Mouse (Mus musculus) neural tube, embryonic 15.5 days (tissue): ENCODE measurements around the gene Myoc. TPM values are rescaled to one million over a fixed set of nuclear protein-coding genes. Genes with fewer than 3 reads are reported as not detected.
"Not testable (repeated sequence)": the region's sequence is repeated elsewhere in the genome, so short reads cannot be mapped to it uniquely, and the experiment has no call there.

Experiments
- ATAC-seq: fragments of 200-750 bp; cut with Nextera tagmentation; 2 replicates; pipeline ENCODE4 v1.8.0; 2017; ENCODE audit warnings: mild to moderate bottlenecking, moderate TSS enrichment, moderate library complexity; ENCODE audit not compliant: low FRiP score
- H3K27ac ChIP-seq: fragments of 300-500 bp; sonication (generic); replicated peaks from 2 replicates; pipeline ENCODE4 v1.5.1; 2015; ENCODE audit warnings: mild to moderate bottlenecking, inconsistent platforms
- H3K27me3 ChIP-seq: fragments of 300-500 bp; sonication (generic); replicated peaks from 2 replicates; pipeline ENCODE4 v1.6.1; 2015; ENCODE audit warnings: inconsistent platforms
- H3K36me3 ChIP-seq: fragments of 300-500 bp; sonication (generic); 2 replicates; pipeline ENCODE4 v1.6.1; 2015; ENCODE audit warnings: inconsistent platforms
- H3K4me1 ChIP-seq: fragments of 300-500 bp; sonication (generic); 2 replicates; pipeline ENCODE4 v1.6.1; 2015; ENCODE audit warnings: inconsistent platforms
- H3K4me2 ChIP-seq: fragments of 300-500 bp; sonication (generic); 2 replicates; pipeline ENCODE4 v1.6.1; 2015; ENCODE audit warnings: inconsistent platforms, mild to moderate bottlenecking, moderate library complexity
- H3K4me3 ChIP-seq: fragments of 300-500 bp; sonication (generic); replicated peaks from 2 replicates; pipeline ENCODE4 v1.5.1; 2015; ENCODE audit warnings: mild to moderate bottlenecking, inconsistent platforms
- H3K9ac ChIP-seq: fragments of 300-500 bp; sonication (generic); replicated peaks from 2 replicates; pipeline ENCODE4 v1.6.1; 2015; ENCODE audit warnings: mild to moderate bottlenecking, inconsistent platforms
- H3K9me3 ChIP-seq: fragments of 300-500 bp; sonication (generic); replicated peaks from 2 replicates; pipeline ENCODE4 v1.6.1; 2016; ENCODE audit warnings: inconsistent platforms
- WGBS: fragments of 180-500 bp; shearing (Covaris S2); methylation state at CpG from one replicate; pipeline ENCODE4 v1.1.7; 2015; ENCODE audit warnings: mixed read lengths; 5-methylcytosine and 5-hydroxymethylcytosine counted together
- polyA plus RNA-seq: library from polyadenylated mRNA; unstranded; fragments of >200 nt; fragmentation: Nextera tagmentation; extraction: Ambion mirVana; gene quantifications from 2 replicates; pipeline ENCODE4 v1.2.1, GENCODE M21; 2015

Gene Myoc
- polyA plus RNA-seq, 1 experiment from 2014 or later = 0.06 TPM

DNA sequence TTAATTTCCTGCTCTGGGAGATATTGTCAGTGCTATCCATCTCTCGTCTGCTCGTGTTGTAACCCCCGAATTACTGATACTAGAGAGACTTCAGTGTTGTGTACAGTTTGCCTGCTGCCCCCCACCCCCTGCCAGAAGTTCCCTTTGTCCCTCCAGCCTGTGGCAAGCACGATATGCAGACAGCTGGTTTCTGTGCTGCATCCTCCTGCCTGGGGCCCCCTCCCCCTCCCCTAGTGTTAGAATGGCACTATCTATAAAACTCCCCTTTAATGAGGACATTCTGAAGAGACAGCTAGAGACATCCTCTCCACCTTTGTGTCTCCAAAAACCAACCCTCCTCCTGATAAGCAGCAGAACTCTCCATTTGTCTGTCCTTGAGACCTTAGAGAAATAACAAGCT lies 15.1 kb upstream of the Myoc start:
- Histone ChIP-seq H3K4me3 (no peak overlapping the region), H3K9ac (no peak overlapping the region), H3K9me3 (no peaks in the 10 kb centered on the region), H3K27ac (no peak overlapping the region), H3K4me1 (peaks cover 6% of the 10 kb centered on the region; the same call in 1 of the 2 replicates), H3K27me3 (no peaks in the 10 kb centered on the region), H3K36me3 (no peaks in the 10 kb centered on the region), H3K4me2 (no peak overlapping the region)
- 16% methylated on average over 4 of the region's 4 CpGs for WGBS
- ATAC-seq = 0 out of 2 replicates have a peak, but pooled peaks have one; percentile 21

DNA sequence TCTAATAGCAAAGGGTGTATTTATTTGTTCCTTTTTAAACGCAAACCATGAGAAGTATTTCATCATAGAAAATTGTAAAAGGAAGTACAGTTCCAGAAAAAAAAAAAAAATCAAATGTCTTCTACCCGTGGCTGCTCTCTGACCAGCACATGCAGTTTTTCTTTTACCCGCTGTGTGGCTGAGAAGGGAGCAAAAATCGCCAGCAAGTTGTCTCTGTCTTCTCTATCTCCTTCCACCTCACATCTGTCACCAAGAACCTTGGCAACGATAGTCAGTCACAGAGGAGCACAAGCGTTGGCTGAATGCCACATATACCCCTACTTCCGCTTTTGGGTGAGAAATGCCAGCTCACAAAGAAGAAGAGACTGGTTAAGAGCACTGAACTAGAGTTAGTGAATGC lies 13.7 kb upstream of the Myoc start:
- Histone ChIP-seq H3K4me1 (peaks cover 6% of the 10 kb centered on the region; the same call in 1 of the 2 replicates), H3K36me3 (no peaks in the 10 kb centered on the region), H3K27ac (no peak overlapping the region), H3K9ac (no peak overlapping the region), H3K27me3 (no peaks in the 10 kb centered on the region), H3K4me3 (no peak overlapping the region), H3K4me2 (no peak overlapping the region), H3K9me3 (no peaks in the 10 kb centered on the region)
- no peak for ATAC-seq
- WGBS = 47% methylated on average over 7 of the region's 7 CpGs

- not testable (repeated sequence) for H3K9me3 ChIP-seq, H3K4me1 ChIP-seq, H3K9ac ChIP-seq, H3K27ac ChIP-seq, ATAC-seq, H3K4me3 ChIP-seq, H3K36me3 ChIP-seq, H3K4me2 ChIP-seq, H3K27me3 ChIP-seq
- 78% methylated on average over 4 of the region's 4 CpGs for WGBS
These were observed 11.1 kb upstream of the Myoc start for GRCm38 (mm10) chr1:162627821-162628220.

DNA sequence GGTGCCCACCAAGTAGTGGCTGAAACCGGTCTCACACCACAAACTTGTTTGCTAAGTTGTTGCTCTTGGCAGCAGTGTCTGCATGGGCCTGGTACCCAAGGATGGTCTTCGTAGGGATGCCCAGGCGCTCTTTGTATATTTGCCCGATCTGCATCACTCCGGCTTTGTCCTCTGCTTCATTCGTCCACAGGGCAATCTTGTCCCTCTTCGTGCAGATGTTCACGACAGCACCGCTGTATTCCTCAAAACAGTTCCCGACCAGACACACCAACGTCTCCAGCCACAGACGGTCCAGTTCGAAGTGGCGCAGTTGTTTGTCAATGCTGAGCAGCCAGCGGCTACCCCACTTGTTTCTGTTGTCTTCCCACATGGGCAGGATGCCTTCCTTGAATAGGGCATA lies 10.6 kb upstream of the Myoc start:
- H3K36me3 ChIP-seq, H3K9ac ChIP-seq, ATAC-seq, H3K4me1 ChIP-seq, H3K27me3 ChIP-seq, H3K27ac ChIP-seq, H3K4me2 ChIP-seq, H3K4me3 ChIP-seq, H3K9me3 ChIP-seq: not testable (repeated sequence)
- WGBS = 95% methylated on average over 15 of the region's 15 CpGs

DNA sequence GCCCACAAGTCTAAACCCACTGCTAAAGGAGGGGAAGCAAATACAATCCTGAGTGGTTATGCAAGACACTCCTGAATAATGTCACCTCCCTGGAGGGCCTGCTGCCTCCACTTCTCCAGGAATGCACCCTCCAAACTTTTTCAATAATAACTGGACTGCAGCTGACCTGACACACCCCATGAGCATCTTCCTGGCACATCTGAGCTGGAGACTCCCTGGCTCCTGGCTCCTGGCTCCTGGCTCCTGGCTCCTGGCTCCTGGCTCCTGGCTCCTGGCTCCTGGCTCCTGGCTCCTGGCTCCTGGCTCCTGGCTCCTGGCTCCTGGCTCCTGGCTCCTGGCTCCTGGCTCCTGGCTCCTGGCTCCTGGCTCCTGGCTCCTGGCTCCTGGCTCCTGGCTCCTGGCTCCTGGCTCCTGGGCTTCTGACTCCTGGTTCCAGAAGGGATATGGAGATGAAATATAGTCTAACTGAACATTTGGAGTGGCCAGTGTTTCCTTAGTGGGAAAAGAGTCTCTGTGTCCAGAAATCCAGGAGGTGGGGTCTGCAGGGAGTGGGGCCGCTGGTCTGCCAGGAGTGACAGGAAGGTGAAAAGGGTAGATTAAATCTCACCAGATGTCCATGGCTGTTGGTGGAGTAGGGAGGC lies 3.5 kb upstream of the Myoc start:
- not testable (repeated sequence) for H3K4me1 ChIP-seq, H3K4me2 ChIP-seq, H3K27me3 ChIP-seq, H3K36me3 ChIP-seq, H3K9ac ChIP-seq, ATAC-seq, H3K9me3 ChIP-seq, H3K27ac ChIP-seq, H3K4me3 ChIP-seq
- 74% methylated on average over 1 of the region's 1 CpGs for WGBS

DNA sequence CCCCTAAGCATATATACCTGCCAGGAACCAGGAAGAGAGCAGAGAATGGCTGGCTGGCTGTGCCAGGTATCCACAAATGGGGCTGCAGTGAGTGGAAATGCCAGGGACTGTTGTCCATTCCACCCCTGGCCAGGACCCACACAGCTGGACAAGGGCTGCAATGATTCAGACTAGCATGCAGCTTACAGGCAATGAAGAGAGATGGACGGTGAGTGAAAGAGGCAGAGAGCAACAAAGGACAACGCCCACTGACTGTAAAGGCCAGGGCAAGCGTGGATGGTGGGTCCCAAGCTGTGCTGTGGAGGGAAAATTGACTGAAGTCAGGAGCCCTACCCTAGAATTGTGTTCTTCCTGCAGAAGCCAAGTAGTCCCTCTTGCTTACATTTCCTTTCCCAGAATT lies 2.4 kb upstream of the Myoc start:
- Histone ChIP-seq H3K4me1 (no peaks in the 10 kb centered on the region), H3K36me3 (no peaks in the 10 kb centered on the region), H3K9ac (no peak overlapping the region), H3K4me2 (no peak overlapping the region), H3K9me3 (no peaks in the 10 kb centered on the region), H3K27ac (no peak overlapping the region), H3K27me3 (no peaks in the 10 kb centered on the region), H3K4me3 (no peak overlapping the region)
- WGBS = 60% methylated on average over 3 of the region's 3 CpGs
- ATAC-seq = no peak

DNA sequence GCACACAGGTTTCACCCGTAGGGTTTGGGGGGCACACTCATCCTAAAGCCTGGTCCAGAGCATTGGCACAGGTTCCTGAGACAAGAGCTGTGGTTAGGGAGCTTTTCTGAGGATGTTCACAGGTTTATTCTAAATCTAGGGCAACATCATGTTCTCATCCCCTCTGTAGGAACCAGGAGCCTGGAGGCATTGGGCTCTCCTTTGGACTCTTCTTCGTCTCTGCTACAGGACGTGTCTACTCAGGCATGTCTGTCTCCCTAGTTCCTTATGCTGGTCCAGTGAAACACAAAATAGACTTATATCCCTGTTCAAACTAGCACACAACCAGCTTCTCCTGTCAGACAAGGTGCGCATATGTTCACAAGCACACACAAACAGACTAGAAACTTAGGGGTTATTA lies 420 bp upstream of the Myoc start:
- H3K9me3 ChIP-seq = no peaks in the 10 kb centered on the region
- H3K4me3 ChIP-seq = no peak overlapping the region
- H3K27ac ChIP-seq = no peak overlapping the region
- no peaks in the 10 kb centered on the region for H3K27me3 ChIP-seq
- H3K36me3 ChIP-seq = no peaks in the 10 kb centered on the region
- H3K4me1 ChIP-seq = no peaks in the 10 kb centered on the region
- ATAC-seq = no peak
- WGBS = 92% methylated on average over 4 of the region's 4 CpGs
- no peak overlapping the region for H3K4me2 ChIP-seq
- no peak overlapping the region for H3K9ac ChIP-seq

GRCm38 (mm10) chr1:162639861-162640260 lies 906 bp downstream of the Myoc start:
- Histone ChIP-seq H3K4me3 (no peak overlapping the region), H3K4me2 (no peak overlapping the region), H3K27ac (no peak overlapping the region), H3K9ac (no peak overlapping the region), H3K9me3 (no peaks in the 10 kb centered on the region), H3K27me3 (no peaks in the 10 kb centered on the region), H3K4me1 (no peaks in the 10 kb centered on the region), H3K36me3 (no peaks in the 10 kb centered on the region)
- WGBS = 89% methylated on average over 1 of the region's 1 CpGs
- ATAC-seq = no peak

GRCm38 (mm10) chr1:162642591-162642990 lies 3.6 kb downstream of the Myoc start:
- WGBS = 79% methylated on average over 3 of the region's 3 CpGs
- no peaks in the 10 kb centered on the region for H3K9me3 ChIP-seq
- no peak overlapping the region for H3K27ac ChIP-seq

GRCm38 (mm10) chr1:162643752-162644151 lies 4.8 kb downstream of the Myoc start:
- H3K27me3 ChIP-seq = no peaks in the 10 kb centered on the region
- H3K9ac ChIP-seq = no peak overlapping the region
- H3K27ac ChIP-seq = no peak overlapping the region
- H3K36me3 ChIP-seq = no peaks in the 10 kb centered on the region
- H3K4me3 ChIP-seq = no peak overlapping the region
- ATAC-seq = no peak
- WGBS = 49% methylated on average over 4 of the region's 4 CpGs
- H3K4me2 ChIP-seq = no peak overlapping the region
- H3K4me1 ChIP-seq = no peaks in the 10 kb centered on the region
- H3K9me3 ChIP-seq = no peaks in the 10 kb centered on the region

More at GRCm38 (mm10) chr1:162642591-162642990, 3.6 kb downstream of the Myoc start:
- no peaks in the 10 kb centered on the region for H3K27me3 ChIP-seq
- no peaks in the 10 kb centered on the region for H3K4me1 ChIP-seq
- H3K4me3 ChIP-seq = no peak overlapping the region
- no peaks in the 10 kb centered on the region for H3K36me3 ChIP-seq
- H3K9ac ChIP-seq = no peak overlapping the region
- no peak for ATAC-seq
- no peak overlapping the region for H3K4me2 ChIP-seq

DNA sequence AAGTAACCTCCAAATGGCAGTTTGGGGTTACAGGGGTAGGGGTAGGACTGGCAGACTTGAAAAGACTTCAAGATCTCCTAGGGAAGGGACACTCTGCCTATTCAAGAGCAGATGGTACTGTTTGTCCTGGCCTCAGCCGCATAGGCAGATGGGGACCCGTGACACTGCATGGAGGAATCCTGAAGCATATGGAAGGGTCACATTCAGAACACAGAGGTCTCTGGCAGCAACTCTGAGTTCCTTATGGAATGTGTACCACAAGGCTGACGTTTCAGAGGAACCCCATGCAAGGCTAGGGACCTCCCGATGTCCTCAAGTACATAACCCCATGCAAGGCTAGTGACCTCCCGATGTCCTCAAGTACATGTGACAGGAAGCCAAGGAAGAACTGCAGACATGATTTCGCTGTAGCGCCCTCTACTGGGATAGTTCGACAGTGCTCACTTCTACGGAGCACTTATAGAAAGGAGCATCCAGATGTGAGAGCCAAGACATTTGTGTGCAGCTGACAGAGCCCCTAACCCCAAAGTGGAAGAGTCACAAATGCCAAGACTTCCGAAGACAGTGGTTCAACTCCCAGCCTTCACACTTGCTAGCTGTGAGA lies 7.2 kb downstream of the Myoc start:
- no peak for ATAC-seq
- Histone ChIP-seq H3K4me1 (no peaks in the 10 kb centered on the region), H3K9me3 (no peaks in the 10 kb centered on the region), H3K9ac (no peak overlapping the region), H3K27ac (no peak overlapping the region), H3K36me3 (no peaks in the 10 kb centered on the region), H3K4me2 (no peak overlapping the region), H3K4me3 (no peak overlapping the region), H3K27me3 (no peaks in the 10 kb centered on the region)
- WGBS = 80% methylated on average over 10 of the region's 10 CpGs

DNA sequence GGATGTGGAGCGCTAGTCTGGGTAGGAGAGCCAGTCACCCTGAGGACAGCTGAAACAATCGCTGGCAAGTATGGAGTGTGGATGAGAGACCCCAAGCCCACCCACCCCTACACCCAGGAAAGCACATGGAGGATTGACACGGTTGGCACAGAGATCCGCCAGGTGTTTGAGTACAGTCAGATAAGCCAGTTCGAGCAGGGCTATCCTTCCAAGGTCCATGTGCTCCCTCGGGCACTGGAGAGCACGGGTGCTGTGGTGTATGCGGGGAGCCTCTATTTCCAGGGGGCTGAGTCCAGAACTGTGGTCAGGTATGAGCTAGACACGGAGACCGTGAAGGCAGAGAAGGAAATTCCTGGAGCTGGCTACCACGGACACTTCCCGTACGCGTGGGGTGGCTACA lies 9.5 kb downstream of the Myoc start:
- no peaks in the 10 kb centered on the region for H3K9me3 ChIP-seq
- no peak overlapping the region for H3K4me3 ChIP-seq
- no peak overlapping the region for H3K27ac ChIP-seq
- no peaks in the 10 kb centered on the region for H3K4me1 ChIP-seq
- H3K9ac ChIP-seq = no peak overlapping the region
- ATAC-seq = no peak
- no peaks in the 10 kb centered on the region for H3K27me3 ChIP-seq
- WGBS = 95% methylated on average over 14 of the region's 14 CpGs
- no peak overlapping the region for H3K4me2 ChIP-seq
- H3K36me3 ChIP-seq = no peaks in the 10 kb centered on the region
